Mouse (Mus musculus): Measurements from ENCODE around the gene Dgkg. TPM values are rescaled to one million over a fixed set of nuclear protein-coding genes. Genes with fewer than 3 reads are reported as not detected.

Gene Dgkg
- polyA plus RNA-seq, 1 experiment from 2014 or later, result 0.17 TPM

DNA sequence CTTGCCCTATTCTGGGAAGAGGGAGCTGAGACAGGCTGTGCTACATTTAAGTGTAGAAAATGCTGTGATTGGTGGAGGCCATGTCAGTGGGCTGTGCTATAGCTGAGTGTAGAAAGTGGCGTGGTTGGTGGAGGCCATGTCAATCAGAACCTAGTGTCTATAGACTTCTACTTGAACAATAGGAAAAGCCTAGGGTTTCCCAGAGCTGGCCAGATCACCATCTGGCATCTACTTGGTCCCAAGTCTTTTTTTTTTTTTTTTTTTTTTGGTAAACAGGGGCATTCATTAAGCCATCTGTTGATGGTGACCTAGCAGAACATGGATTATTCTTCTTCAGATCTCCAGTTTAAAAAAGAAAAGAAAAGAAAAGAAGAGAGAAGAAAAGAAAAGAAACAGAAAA is 60.6 kb downstream of the Dgkg start:
- Histone ChIP-seq H3K27ac (no peak overlapping the region), H3K4me3 (ENCODE audit: inconsistent target) (no peak overlapping the region), H3K79me2 (ENCODE audit: inconsistent target) (no peaks in the 10 kb centered on the region), H3K36me3 (ENCODE audit: inconsistent target) (no peaks in the 10 kb centered on the region)
- 91% methylated on average over 1 of the region's 1 CpGs for WGBS (ENCODE audit: missing documents)

DNA sequence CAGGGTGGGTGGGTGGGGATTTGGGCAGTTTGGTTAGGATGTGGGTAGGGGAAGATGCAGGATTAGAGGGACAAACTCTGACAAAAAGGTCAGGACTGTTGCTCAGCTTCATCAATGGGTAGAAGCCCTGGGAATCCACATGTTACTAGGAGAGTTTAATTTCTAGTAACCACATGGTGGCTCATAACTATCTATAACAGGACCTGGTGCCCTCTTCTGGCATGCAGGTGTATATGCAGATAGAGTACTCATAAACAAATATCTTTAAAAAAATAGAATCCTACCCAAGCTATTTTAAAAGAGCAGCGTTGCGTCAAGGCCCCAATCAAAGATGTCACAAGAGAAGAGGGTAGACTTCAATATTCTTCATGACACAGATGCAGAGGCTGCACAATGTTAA is 63.1 kb downstream of the Dgkg start:
- no peak overlapping the region for H3K27ac ChIP-seq
- H3K79me2 ChIP-seq (ENCODE audit: inconsistent target), result no peaks in the 10 kb centered on the region
- no peaks in the 10 kb centered on the region for H3K36me3 ChIP-seq (ENCODE audit: inconsistent target)
- 84% methylated on average over 2 of the region's 2 CpGs for WGBS (ENCODE audit: missing documents)
- no peak overlapping the region for H3K4me3 ChIP-seq (ENCODE audit: inconsistent target)

DNA sequence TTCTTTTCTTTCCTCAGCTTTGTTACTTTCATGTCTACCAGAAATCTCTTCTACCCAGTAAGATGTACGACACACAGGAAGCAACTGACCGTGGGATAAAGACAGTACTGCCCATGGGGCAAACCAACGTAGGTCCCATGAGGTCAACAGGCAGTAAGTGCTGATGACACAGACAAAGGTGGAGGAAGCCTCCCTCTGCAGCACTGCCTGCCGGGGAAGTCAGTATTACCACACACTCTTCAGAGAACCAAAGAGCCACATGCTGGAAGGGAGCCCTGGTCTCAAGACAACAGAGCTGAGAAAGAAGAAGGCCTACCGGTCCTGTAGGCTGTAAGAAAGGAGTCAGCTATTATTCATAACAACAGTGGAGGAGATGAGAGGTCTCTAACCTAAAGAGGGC is 67.4 kb downstream of the Dgkg start:
- no peak overlapping the region for H3K4me3 ChIP-seq (ENCODE audit: inconsistent target)
- H3K79me2 ChIP-seq (ENCODE audit: inconsistent target), result no peaks in the 10 kb centered on the region
- H3K27ac ChIP-seq, result no peak overlapping the region
- no peaks in the 10 kb centered on the region for H3K36me3 ChIP-seq (ENCODE audit: inconsistent target)
- WGBS (ENCODE audit: missing documents), result 57% methylated on average over 4 of the region's 5 CpGs

DNA sequence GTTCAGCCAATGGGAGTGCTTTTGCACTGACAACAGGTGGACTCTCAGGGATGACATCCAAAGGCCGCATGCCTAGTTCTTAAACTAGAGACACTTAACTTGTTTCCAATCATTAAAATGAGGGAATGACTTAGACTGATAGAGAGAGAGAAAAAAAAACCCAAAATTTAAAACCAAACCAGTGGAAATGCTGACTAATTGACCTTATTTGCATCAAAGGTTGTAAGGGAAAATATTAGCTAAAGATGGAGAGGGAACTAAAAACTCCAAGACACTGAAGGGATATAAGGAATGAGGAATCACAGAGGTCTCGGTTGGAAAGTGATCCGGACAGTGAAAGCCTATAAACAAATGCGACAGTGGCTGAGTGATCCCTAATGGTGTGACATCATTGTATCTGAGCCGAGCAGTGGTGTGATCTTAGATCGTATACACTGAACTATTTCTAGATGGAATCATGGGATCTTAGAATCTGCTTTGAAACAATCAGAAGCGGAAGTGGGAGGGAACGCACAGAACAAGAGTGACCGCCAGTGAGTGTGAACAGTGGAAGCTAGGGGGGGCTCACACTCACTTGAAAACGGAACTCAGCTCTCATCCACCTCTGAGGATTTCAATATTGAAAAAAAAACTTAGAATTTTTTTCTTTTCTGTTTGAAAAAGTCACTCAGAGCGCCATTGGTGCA is 70.7 kb downstream of the Dgkg start:
- no peaks in the 10 kb centered on the region for H3K79me2 ChIP-seq (ENCODE audit: inconsistent target)
- no peaks in the 10 kb centered on the region for H3K36me3 ChIP-seq (ENCODE audit: inconsistent target)
- WGBS (ENCODE audit: missing documents), result 92% methylated on average over 11 of the region's 11 CpGs
- H3K4me3 ChIP-seq (ENCODE audit: inconsistent target), result no peak overlapping the region
- H3K27ac ChIP-seq, result no peak overlapping the region

DNA sequence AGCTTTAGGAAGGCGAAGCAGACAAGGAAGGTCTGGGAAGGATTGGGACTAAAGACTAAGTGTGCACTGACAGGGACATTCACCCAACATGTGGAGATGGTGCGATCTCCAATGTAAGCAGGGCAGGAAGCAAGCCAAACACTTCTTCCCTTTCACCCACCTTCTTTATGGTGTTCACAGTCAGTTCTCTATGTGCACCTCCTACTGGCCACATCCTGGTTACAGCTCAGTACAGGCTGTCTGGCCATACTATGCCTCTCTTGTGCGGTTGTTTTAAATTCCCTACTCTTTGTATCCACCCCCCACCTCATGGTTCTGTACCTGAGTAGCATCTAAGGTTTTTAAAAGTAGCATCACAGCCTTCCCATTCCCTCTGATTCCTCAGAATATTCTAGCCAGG is 71.5 kb downstream of the Dgkg start:
- Histone ChIP-seq H3K4me3 (ENCODE audit: inconsistent target) (no peak overlapping the region), H3K79me2 (ENCODE audit: inconsistent target) (no peaks in the 10 kb centered on the region), H3K36me3 (ENCODE audit: inconsistent target) (no peaks in the 10 kb centered on the region), H3K27ac (no peak overlapping the region)
- 97% methylated on average over 3 of the region's 3 CpGs for WGBS (ENCODE audit: missing documents)

DNA sequence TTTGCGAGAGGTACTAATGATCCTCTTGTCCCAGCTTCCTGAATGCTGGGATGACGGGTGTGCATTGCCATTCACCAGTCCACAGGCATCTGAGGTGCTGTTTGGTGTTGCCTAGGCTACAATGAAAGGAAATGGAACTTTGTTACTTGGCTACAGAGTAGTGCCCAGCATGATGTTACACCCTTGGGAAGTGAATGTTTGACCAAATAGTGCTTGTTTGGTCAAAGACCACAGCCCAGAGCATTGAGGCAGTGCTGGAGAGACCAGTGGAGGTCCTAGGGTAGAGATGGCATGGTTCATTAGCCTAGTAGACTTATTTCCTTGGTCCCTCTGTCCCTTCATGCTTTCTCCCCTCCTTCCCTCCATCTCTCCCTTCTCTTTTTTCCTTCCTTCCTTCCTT is 73.6 kb downstream of the Dgkg start:
- Histone ChIP-seq H3K27ac (no peak overlapping the region), H3K79me2 (ENCODE audit: inconsistent target) (no peaks in the 10 kb centered on the region), H3K4me3 (ENCODE audit: inconsistent target) (no peak overlapping the region), H3K36me3 (ENCODE audit: inconsistent target) (no peaks in the 10 kb centered on the region)
- 100% methylated on average over 2 of the region's 2 CpGs for WGBS (ENCODE audit: missing documents)

DNA sequence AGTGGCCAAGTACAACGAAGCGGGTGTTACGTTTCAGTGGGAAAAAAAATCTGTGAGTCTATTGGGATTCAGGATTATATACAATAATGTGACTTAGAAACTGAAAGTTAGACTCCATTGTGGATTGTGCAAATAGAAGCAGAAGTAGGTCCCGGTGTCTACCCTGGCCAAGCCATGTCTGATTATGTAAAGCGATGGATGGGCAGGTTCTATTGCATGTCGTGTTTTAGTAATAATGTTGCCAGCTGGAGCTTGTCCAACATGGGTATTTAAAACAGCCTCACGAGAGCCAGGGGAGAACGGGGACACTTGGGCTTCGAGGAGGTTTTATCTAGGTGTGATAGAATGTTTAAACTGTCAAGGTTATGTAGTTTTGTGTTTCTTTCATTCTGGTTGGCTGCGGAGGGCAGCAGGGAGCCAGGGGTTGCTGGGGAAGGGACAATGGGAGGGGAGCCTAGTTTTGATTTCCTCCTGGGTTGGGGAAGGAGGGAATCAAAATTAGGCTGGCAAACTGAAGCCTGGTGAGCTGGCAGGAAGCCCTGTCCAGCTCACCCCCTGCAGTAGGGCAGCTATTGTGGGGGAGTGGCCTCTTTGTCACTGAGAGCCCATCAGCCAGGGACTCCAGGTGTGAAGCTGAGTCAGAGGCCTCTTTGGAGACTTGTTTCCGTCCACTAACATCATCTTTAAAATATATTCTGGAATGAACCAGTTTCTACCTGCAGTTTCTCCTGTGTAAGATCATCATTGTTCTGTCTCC is 74.7 kb downstream of the Dgkg start:
- WGBS (ENCODE audit: missing documents), result 67% methylated on average over 11 of the region's 11 CpGs
- Histone ChIP-seq H3K79me2 (ENCODE audit: inconsistent target) (no peaks in the 10 kb centered on the region), H3K4me3 (ENCODE audit: inconsistent target) (no peak overlapping the region), H3K36me3 (ENCODE audit: inconsistent target) (no peaks in the 10 kb centered on the region), H3K27ac (no peak overlapping the region)

DNA sequence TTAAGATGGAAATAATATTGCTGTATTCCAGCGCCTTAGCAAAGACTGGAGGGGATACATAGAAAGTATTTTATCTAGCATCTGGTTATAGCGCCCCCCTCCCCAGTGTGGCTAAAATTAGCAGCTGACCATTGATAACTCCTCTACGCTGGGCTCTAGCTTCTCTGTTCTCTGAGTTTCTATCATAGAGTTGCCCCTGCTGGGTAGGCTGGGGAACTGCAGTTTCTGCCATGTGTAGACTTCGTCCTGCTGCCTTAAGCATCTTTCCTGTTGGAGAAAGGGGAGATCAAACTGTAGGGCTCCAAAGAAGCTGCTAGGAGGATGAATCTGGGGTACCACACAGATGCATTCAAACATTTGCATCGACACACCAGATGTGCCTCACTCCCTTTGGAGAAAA is 76.9 kb downstream of the Dgkg start:
- Histone ChIP-seq H3K27ac (no peak overlapping the region), H3K36me3 (ENCODE audit: inconsistent target) (no peaks in the 10 kb centered on the region), H3K4me3 (ENCODE audit: inconsistent target) (no peak overlapping the region), H3K79me2 (ENCODE audit: inconsistent target) (no peaks in the 10 kb centered on the region)
- WGBS (ENCODE audit: missing documents), result 93% methylated on average over 5 of the region's 5 CpGs

DNA sequence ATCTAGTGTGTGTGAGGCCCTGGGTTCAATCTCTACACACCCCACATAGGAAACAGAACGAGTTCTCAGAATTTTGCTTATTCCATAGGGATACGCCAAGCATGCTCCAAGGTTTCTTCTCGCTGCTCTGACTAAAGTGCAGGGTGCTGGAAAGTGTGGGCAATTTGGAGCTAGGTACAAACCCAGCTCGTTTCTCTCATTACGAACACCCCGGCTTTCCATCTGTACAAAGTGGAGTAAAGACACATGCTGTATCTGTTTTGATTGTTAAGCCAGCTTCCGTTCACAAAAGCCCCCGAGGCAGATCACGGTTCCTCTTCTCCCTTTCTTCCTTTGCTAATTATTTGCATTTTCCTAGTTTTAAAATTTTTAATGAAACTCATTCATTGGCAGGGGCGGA is 78.1 kb downstream of the Dgkg start:
- WGBS (ENCODE audit: missing documents), result 97% methylated on average over 10 of the region's 10 CpGs
- Histone ChIP-seq H3K36me3 (ENCODE audit: inconsistent target) (no peaks in the 10 kb centered on the region), H3K27ac (no peak overlapping the region), H3K4me3 (ENCODE audit: inconsistent target) (no peak overlapping the region), H3K79me2 (ENCODE audit: inconsistent target) (no peaks in the 10 kb centered on the region)

DNA sequence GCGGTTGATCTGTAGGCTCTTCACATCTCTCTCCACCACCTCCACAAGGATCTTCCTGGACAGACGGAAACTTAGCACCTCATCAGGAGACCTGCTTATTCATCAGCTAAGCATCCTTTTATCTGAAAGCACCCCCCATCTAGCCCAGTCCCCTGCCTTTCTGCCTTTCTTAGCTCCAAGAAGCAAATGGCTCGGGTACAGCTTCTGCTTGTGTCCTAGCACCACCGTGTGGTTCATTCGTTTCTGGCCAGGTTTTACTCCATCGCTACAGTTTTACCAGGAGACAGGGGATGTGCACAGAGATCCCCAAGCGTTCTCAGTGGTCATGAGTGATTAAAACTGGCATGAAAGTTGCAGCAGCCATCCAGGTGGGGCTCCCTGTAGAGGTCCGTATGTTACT is 79.4 kb downstream of the Dgkg start:
- 82% methylated on average over 8 of the region's 8 CpGs for WGBS (ENCODE audit: missing documents)
- Histone ChIP-seq H3K36me3 (ENCODE audit: inconsistent target) (no peaks in the 10 kb centered on the region), H3K4me3 (ENCODE audit: inconsistent target) (no peak overlapping the region), H3K79me2 (ENCODE audit: inconsistent target) (no peaks in the 10 kb centered on the region), H3K27ac (no peak overlapping the region)

DNA sequence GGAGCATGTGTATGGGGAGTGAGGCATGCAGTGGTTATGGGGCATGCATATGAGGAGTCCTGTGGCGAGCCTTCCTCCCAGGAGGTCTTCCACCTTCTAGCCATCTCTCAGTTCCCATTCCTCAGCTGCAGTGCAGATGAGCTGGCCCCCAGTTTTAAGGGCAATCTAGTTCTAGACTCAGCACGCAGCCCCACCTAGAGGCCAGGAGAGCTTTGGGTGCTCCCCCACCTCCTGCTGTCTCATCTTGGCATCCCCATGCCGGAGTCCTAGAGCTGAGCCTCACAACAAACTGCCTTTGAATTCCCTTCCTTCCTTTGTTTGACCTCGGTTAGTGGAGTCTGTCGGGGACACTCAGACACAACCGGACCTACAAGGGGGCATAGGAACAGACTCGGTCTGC is 82.9 kb downstream of the Dgkg start:
- Histone ChIP-seq H3K79me2 (ENCODE audit: inconsistent target) (no peaks in the 10 kb centered on the region), H3K4me3 (ENCODE audit: inconsistent target) (no peak overlapping the region), H3K27ac (no peak overlapping the region), H3K36me3 (ENCODE audit: inconsistent target) (no peaks in the 10 kb centered on the region)
- WGBS (ENCODE audit: missing documents), result 88% methylated on average over 7 of the region's 7 CpGs

DNA sequence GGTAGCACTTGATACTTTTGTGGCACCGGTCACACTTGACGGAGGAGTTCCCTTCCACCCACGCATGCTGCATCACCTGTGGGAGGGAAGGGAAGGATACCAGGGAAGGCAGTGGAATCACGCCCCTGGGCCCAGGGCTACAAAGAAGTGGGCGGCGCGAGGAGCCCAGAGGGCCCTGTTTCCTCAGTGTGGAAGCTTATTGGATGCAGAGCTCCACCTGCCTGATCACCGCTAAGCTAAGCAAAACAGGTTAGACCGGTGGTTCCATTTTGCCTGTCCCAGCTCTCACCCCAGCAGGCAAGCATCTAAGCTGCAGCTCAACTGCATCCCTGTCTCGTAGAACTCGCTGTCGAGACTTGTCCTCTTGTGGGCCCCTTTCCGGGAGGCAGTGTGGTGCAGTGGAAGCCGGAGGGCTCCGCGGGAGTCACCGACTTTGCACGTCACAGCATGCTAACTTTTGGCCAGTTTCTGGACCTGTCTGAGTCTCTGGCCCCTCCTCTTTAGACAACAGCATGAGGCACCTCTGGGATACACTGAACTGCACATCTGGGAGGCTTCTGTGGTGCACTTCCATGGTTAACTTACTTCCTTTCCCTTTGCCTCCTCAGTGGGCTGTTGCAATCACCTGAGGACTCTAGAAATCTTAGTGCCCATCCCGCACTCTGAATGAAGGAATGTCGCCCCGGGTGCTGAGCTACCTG is 84.2 kb downstream of the Dgkg start:
- 84% methylated on average over 17 of the region's 21 CpGs for WGBS (ENCODE audit: missing documents)
- Histone ChIP-seq H3K36me3 (ENCODE audit: inconsistent target) (no peaks in the 10 kb centered on the region), H3K27ac (no peak overlapping the region)

DNA sequence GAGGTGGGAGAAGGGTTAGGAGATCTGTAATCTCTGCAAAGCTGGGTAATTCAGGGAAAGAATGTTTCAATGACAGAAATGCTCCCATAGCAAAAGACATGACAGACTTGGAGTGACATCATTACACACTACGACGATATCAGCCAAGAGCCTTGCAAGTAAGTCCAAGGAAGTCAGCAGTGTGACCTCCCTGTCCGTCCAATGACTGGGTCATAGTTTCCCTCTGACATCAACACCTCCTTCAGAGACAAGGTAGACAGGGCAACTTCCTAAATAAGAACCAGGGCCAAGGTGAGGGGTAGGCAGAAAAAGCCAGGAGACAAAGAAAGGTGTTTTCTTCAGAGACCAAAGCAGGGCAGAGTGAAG is 92.1 kb downstream of the Dgkg start:
- Histone ChIP-seq H3K36me3 (ENCODE audit: inconsistent target) (no peaks in the 10 kb centered on the region), H3K79me2 (ENCODE audit: inconsistent target) (no peaks in the 10 kb centered on the region), H3K27ac (no peak overlapping the region), H3K4me3 (ENCODE audit: inconsistent target) (no peak overlapping the region)
- WGBS (ENCODE audit: missing documents), result 92% methylated on average over 3 of the region's 3 CpGs

More for the DNA sequence above, 84.2 kb downstream of the Dgkg start:
- Histone ChIP-seq H3K79me2 (ENCODE audit: inconsistent target) (no peaks in the 10 kb centered on the region), H3K4me3 (ENCODE audit: inconsistent target) (no peak overlapping the region)

DNA sequence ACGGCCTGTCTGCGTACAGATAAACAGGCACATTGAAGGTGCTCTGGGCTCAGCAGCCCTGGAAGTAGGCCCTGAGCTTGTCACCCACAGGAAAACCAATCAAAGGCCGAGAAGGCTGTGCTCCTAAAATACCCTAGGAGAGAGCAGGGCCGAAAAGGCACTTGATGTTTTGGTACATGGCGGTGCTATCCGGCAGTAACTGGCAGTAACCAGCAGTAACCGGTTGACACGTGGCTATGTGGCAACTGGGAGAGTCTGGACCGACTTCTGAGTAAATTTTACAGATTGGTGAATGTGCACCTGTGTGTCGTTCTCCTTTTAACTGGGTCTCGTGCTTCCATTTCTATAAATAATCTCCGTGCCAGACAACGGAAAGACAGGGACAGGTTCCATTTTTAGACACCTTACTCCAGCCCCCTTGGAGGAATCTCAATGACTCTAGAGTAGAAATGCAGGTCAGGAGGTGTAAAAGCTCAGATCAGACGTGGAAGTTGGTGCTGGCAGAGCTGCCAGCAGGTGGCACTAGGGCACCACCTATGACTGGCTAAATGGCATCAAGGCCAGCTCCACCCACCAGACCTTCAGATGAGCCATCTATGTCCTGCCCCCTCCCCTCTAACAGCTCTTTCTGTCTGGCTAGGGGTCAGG is 92.6 kb downstream of the Dgkg start:
- no peak overlapping the region for H3K4me3 ChIP-seq (ENCODE audit: inconsistent target)
- H3K27ac ChIP-seq, result no peak overlapping the region
- WGBS (ENCODE audit: missing documents), result 72% methylated on average over 14 of the region's 14 CpGs
- H3K36me3 ChIP-seq (ENCODE audit: inconsistent target), result no peaks in the 10 kb centered on the region
- no peaks in the 10 kb centered on the region for H3K79me2 ChIP-seq (ENCODE audit: inconsistent target)

DNA sequence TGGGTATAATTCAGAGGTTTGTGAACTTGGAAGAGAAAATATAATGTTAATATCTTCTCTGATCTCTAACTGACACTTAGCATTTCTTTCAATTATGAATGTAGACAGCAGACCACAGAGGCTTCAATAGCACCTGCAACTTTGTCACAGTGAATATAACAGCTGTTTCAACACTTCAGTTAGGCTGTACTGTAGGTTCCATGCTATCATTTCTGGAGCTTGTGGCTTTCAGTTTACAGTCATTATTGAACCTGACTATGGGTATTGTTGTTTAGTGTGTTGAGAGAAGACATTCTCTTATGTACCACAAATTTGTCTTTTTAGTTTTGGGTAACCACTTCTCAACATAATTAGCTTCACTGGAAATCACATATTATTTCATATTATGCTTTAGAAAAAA is 93.4 kb downstream of the Dgkg start:
- H3K79me2 ChIP-seq (ENCODE audit: inconsistent target), result no peaks in the 10 kb centered on the region
- H3K36me3 ChIP-seq (ENCODE audit: inconsistent target), result no peaks in the 10 kb centered on the region
- no peak overlapping the region for H3K4me3 ChIP-seq (ENCODE audit: inconsistent target)
- H3K27ac ChIP-seq, result no peak overlapping the region
